Mouse (Mus musculus): ENCODE results near the gene Cotl1. TPM values are rescaled to one million over a fixed set of nuclear protein-coding genes. Genes with fewer than 3 reads are reported as not detected.

Cotl1 gene
- polyA plus RNA-seq, 1 experiment from 2014 or later: 38.1 TPM

DNA sequence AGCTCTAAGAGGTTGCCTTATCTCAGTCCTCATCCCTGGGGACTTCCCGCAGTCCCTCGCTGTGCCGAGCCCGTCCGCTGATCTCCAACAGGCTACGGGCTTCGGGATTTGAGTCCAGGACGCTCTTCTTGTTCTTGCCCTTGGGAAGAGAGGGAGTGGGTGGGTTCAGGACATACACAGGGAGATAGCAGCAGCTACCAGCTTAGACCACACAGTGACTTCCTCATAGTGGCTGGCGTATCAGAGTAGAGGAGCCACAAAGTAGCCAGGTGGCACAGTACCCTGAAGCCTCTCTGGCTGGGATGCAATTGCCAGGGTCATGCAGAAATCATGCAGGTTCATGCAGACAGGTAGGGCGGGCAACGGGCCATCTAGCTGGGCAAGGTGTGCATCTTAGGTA is 78.7 kb downstream of the Cotl1 start:
- Histone ChIP-seq H3K4me2 (ENCODE audit: low read depth, low read length) (no peak overlapping the region), H3K4me1 (ENCODE audit: control insufficient read depth, low read depth, low read length) (peaks cover 10% of the 10 kb centered on the region), H3K4me3 (ENCODE audit: low read depth, low read length) (no peak overlapping the region), H3K9ac (ENCODE audit: low read depth, low read length) (no peak overlapping the region), H3K27me3 (ENCODE audit: control insufficient read depth, insufficient read depth, low read depth, low read length) (no peaks in the 10 kb centered on the region), H3K36me3 (ENCODE audit: control insufficient read depth, insufficient read depth) (no peaks in the 10 kb centered on the region), H3K27ac (ENCODE audit: low read length) (no peak overlapping the region), H3K9me3 (replicated peaks; ENCODE audit: control insufficient read depth, low read length) (no peaks in the 10 kb centered on the region)
- no peak for ATAC-seq (ENCODE audit: low read depth)
- 63% methylated on average over 11 of the region's 11 CpGs for WGBS (ENCODE audit: insufficient replicate concordance)

Other genes with a start within 250 kb of the Cotl1 start
- gene Taf1c, start 235.3 kb downstream of the Cotl1 start, polyA plus RNA-seq (2015; fragmentation: Nextera tagmentation; extraction: Ambion mirVana): 5.3 and 5.5 TPM in 2 replicates
- gene Adad2, start 227.8 kb downstream of the Cotl1 start, polyA plus RNA-seq (2015; fragmentation: Nextera tagmentation; extraction: Ambion mirVana): not detected in 2 replicates
- gene Kcng4, start 204.9 kb downstream of the Cotl1 start, polyA plus RNA-seq (2015; fragmentation: Nextera tagmentation; extraction: Ambion mirVana): not detected in 2 replicates
- gene Wfdc1, start 174.2 kb downstream of the Cotl1 start, polyA plus RNA-seq (2015; fragmentation: Nextera tagmentation; extraction: Ambion mirVana): 2.3 and 2.7 TPM in 2 replicates
- 0.19 and 0.27 TPM in 2 replicates for gene Atp2c2, start 140.5 kb downstream of the Cotl1 start, polyA plus RNA-seq (2015; fragmentation: Nextera tagmentation; extraction: Ambion mirVana)
- gene Tldc1, start 62.1 kb downstream of the Cotl1 start, polyA plus RNA-seq (2015; fragmentation: Nextera tagmentation; extraction: Ambion mirVana): 4.1 and 4.7 TPM in 2 replicates
- 4.3 and 4.4 TPM in 2 replicates for gene Klhl36, start 21.7 kb upstream of the Cotl1 start, polyA plus RNA-seq (2015; fragmentation: Nextera tagmentation; extraction: Ambion mirVana)
- 66.7 and 75.7 TPM in 2 replicates for gene Usp10, start 69.8 kb upstream of the Cotl1 start, polyA plus RNA-seq (2015; fragmentation: Nextera tagmentation; extraction: Ambion mirVana)
- 1.4 and 2.0 TPM in 2 replicates for gene Gm20388, start 70.3 kb upstream of the Cotl1 start, polyA plus RNA-seq (2015; fragmentation: Nextera tagmentation; extraction: Ambion mirVana)
- 2.0 and 3.2 TPM in 2 replicates for gene Crispld2, start 151.9 kb upstream of the Cotl1 start, polyA plus RNA-seq (2015; fragmentation: Nextera tagmentation; extraction: Ambion mirVana)